Mouse (Mus musculus): Measurements from ENCODE around the gene Ddr1. TPM values are rescaled to one million over a fixed set of nuclear protein-coding genes. Genes with fewer than 3 reads are reported as not detected.

The Ddr1 gene
- total RNA-seq, 2 experiments from 2014 or later = 12.7 to 15.0 TPM

DNA sequence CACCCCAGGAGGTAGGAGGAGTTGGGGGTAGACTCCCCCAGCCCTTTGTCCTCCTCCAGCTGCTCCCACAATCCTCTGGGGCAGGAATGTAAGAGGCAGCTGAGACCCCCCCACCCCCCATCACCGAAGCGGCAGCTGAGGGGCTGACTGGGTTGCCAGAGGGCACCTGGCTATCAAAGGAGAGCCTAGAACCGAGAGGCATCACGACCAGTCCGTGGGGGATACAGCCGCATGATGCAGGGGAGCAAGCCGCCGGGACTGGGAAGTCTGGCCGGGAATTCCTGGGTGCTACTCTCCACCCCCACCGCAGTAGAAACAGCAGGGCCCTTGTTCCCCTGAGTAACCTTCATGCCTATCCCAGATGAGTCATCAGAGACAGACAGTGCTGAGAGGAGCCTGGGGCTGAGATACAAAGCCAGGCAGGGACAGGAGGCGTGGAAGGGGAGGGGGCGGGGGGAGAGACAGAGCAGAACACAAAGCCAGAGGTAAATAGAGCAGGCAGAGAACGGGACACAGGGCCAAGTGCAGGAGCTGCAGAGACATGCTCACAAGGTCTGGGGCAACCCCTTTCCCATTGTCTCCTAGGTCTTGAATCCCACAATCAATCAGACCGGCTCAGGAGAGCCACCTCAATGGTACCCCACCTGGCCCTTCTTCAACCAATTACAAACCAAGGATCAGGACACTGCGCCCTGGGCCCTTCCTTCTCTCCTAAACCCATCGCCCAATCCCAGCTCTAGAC, 6.5 kb downstream of the Ddr1 start:
- intact Hi-C loops (cut with DNase I) = no loop called here
- no peak for DNase-seq

DNA sequence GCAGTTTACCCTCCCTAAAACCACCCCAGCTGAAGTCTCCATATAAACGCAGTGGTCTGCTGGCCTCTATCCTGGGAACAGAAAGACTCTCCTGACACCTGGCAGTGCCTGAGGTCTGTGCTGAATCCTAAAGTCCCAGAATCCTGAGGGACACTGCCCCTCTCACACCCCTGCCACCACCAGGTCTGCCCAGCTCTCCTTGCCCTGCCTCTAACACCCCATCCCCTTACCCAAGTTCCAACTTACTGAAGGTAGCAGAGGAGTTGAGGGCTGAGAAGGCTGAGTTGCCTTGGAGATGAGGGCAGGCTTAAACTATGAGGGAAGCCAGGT, 7.0 kb downstream of the Ddr1 start:
- DNase-seq = no peak
- intact Hi-C loops (cut with DNase I) = no loop called here

DNA sequence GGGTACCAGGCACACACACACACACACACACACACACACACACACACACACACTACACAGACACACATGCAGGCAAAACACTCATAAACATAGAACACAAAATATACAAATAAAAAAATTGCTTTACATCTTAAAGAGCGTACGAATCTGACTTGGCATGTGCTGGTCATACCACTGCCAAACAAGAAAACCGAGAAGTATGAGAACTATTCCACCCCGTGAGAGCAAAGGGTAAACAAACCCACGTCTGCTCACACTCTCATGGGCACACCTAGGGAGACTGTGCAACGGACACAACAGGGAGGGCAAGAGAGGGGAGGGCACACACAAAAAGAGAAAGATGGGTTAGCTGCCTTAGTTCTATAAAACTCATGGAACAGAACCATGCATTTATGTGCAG, 7.7 kb downstream of the Ddr1 start:
- DNase-seq = no peak

DNA sequence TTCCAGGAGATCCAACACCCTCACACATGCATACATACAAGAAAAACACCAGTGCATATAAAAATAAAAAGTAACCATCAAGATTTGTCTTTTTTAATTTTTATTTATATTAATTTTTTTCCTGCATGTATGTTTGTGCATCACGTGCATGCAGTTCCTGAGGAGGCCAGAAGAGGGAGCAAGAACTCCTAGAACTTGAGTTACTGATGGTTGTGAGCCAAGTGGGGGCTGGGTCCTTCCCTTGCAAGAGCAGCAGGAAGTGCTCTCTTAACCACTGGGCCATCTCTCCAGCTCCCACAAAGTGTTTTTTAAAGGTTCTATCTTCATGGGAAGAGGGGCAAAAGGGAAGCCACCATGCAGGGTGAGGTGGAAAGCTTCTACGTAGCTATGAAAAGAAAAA, 9.1 kb downstream of the Ddr1 start:
- intact Hi-C loops (cut with DNase I) = no loop called here

More for the DNA sequence above, 7.7 kb downstream of the Ddr1 start:
- intact Hi-C loops (cut with DNase I) = no loop called here

DNA sequence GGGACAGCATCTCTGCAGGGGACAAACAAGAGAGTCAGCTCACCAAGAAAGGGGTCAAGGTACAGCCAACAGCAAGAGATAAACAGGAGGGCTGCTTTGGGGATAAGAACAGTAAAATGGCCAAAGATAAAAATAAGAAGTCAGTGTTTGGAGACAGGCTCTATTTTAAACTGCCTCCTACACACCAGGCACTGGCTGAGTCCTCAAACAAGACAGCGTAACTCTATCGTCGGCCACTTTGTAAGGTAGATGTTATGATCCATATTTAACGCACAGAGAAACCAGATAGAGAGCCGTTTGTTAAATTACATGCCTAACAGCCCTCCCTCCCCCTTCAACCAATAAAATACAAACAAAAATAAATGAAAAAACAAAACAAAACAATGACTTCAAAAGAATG, 10.5 kb downstream of the Ddr1 start:
- intact Hi-C loops (cut with DNase I) = no loop called here

More for the DNA sequence above, 9.1 kb downstream of the Ddr1 start:
- DNase-seq = no peak

DNA sequence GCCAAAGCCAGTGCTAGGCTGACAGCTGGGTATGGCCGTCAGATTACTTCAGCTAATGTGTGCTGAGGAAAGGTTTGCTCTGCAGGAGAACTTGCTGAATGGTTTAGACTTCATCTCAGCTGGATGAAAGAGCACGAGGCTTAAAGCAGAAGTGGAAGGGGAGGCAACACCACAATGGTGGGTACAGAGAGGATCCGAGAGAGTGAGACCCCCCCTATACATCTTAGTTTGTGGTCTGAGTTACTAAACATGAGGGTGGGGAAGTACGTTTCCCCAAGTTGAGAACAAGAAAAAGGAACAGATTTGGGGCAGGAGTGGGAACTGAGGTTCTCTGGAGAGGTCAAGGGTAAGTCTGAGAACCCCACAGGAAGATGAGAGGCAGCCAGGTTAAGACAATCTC, 12.1 kb downstream of the Ddr1 start:
- intact Hi-C loops (cut with DNase I) = no loop called here
- DNase-seq = no peak

More for the DNA sequence above, 10.5 kb downstream of the Ddr1 start:
- no peak for DNase-seq

DNA sequence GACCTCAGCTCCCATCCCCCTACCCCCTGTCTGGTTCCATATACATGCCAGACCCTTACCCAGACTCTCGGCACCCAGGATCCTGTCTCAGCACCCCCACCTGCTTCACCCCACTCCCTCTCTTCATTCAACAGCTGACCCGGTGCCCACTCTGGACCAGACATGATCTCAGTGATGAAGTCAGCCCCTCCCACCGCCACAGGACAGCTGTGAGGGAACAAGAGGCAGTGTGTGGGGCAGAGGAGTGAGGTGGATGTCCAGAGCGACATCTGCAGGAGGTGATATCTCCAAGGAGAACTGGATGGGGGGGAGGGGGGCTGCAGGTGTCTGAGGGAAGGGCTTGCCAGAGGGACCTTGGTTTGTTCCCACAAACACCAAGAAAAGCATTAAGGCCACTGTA, 12.6 kb downstream of the Ddr1 start:
- intact Hi-C loops (cut with DNase I) = no loop called here
- DNase-seq = no peak

DNA sequence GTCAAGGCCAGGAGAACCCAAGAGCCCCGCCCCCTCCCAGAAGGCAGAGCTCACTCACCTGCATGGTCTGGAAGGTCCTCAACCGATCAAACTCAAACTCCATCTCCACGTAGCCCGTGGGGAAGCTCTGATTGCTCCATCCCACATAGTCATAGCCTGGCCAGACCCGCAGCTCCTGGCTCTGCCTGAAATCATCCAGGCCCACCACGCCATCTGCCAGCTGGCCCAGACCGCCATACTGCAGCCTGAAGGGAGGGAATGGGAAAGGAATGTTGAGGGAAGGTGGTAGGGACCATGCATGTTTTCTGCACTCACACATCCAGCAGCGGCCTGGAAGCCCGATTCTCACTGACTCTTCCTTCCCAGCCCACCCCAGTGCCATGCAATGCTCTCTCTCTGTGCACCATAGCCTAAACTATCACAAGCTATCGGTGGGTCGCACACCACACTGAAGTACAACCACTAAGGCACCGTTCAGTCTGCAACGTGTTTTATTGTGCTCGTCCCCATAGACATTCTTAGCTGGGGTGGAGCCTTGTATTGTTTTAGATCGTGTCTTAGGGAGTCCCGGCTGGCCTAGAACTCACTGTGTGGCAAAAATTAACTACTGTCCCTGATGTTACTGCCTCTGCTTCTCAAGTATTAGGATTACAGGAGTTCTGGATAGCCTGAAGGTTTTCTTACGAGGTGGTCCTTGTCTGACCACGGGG, 14.3 kb downstream of the Ddr1 start:
- no peak for DNase-seq
- intact Hi-C loops (cut with DNase I) = no loop called here

DNA sequence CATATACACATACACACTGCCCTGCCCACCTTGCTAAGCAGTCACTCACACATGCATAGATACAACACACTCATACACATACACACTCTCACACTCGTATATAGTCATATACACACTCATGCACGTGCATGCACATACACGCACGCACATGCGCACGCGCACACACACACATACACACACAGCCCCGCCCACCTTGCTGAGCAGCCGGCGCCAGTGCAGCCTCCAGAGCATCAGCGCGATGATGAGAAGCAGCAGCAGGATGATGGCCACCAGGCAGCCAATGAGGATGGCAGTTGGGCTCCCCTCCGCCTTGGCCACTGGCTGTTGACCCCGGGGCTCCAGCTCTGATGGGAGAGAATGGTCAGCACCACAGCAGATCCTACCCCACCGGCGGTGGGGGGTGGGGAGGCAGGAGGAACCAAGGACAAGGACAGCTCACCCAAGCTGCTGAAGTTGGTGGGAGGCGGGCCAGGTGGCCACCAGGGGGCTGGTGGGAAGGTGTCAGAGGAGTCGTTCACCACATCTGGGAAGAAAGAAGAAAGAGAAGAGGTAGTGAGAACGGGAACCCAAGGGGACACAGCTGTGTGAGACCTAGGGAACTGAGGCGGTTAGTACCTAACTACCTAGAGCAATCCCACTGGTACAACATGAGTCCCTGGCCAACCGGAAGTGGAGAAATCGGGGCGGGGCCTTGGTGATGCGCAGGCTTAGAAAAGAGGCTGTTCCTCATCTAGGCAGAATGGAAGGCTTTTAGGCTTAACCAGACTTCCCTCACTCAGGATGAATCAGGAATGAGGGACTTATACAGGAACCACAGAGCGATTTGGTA, 15.9 kb downstream of the Ddr1 start:
- DNase-seq = no peak
- intact Hi-C loops (cut with DNase I) = no loop called here

DNA sequence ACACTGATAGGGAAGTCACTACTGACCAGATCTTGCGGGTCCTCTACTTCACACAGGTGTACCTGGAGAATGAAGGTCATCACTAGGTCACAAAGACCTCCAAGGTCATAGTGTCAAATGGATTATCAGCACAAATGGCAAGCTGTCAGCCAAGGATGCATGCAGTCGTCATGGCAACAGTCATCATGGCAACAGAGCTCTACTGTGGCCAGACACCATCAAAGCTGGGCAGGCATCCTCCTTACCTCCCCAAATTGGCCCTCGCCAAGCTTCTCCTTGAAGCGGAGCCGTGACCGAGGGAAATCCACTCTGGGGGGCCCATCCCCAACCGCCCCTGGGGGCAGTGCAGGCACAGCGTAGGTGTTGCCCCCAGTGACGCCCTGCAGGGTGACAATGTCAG, 19.4 kb downstream of the Ddr1 start:
- no peak for DNase-seq
- intact Hi-C loops (cut with DNase I) = no loop called here

DNA sequence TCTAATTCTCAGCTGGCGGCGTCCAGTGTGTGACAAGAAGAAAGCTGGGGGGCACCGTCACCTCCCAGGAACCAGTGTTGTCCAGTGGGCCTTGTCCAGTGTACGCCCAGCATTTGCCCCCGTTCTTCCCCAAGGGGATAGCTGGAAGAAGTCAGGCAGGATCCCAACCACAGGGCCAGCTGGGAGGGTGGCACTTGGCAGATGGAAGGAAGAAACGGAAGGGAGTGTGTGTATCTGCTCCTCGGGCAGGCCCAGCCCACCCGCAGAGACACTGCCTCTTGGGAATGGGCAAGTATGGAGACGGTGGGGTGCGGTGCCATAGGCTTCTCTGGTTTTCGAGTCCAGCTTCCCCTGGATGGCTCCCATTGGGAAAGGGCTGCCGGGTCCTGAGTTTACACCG, 22.4 kb downstream of the Ddr1 start:
- intact Hi-C loops (cut with DNase I) = no loop called here
- DNase-seq = no peak

DNA sequence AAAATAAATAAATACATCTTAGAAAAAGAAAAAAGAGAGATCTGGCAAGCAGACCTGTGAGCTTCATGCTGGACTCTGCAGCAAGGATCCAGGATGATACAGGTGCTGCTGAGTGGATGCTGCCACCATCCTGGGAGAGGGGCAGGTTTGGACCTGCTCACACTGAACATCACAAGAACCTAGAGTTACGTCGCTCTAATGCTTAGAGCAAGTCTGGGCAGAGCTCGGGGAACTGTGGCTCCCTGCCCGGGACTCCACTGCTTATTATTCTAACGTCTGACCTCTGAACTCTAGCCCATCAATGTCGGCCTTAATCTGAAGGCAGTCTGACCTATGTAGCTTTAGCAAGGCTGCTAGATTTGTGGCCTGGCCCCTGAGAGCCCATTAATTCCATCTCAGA, 23.8 kb downstream of the Ddr1 start:
- no peak for DNase-seq
- intact Hi-C loops (cut with DNase I) = no loop called here

DNA sequence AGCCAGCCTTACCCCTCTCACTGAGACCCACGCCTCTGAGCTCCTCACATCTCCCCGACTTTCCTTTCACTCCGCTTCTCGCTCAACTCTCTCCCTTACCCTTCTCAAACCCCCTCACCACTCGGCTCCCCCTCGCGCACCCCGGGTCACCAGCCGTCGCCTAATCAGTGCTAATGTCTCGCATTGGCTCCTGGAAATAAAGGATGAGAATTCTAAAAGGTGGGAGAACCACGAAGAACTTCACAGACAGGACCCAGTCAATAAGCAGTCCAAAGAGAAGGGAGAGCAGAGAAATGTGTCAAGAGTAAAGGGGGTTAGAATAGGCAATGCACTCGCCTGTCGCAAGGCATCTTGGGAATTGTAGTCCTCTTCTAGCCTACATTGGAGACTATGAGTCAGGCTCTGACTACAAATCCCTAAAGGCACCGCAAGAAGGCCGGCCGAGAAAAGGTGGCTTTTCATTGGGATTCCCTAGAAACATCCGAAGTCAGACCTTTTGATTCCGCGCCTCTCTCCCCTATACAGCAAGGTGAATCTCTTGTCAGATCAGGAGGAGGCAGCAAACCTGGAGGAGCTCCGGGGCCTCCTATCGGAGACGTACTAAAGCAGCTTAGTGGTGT, 30.9 kb downstream of the Ddr1 start, which contains the start of gene Gtf2h4:
TSS of gene Gtf2h4 (minus strand) at position 324 of the 620 bp plus-strand sequence.
- DNase-seq = peak; percentile 63 to 82
- intact Hi-C loops (cut with DNase I) = no loop called here

DNA sequence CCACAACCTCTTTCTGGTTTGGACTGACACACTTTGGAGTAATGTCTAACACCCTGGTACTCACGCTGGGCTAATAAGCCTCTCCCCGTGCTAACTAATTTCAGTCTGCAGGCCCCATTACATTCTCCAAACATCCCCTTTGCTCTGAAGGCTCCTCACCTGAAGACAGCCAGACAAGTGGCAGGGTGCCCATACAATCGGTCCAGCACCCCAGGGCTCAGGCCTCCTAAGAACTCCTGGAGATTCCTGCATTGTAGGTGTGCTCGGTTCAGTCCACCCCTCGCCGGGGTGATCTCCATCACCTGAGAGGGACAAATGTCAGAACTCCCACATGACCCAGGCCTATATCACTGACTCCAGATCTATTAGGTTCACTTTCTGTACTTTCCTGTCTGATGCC, 31.9 kb downstream of the Ddr1 start:
- intact Hi-C loops (cut with DNase I) = no loop called here
- no peak for DNase-seq

DNA sequence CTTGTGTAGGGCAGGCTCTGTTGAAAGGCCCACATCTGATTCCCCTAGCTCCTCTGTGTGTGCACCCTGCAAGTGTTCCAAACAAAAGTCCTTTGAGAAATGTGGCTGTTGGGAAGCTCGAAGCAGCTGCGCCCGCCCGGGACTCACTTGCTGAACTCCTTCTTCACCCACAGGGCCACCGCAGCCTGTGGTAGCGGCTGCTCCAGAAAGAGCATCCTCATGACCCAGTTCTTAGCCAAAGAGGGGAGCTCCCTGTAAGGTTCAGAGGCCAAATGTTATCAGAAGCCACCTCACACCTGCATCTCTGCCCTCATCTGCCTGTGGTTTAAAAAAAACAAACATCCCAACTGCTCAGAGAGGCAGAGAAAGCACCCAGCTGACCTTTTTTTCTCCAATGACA, 32.6 kb downstream of the Ddr1 start:
- intact Hi-C loops (cut with DNase I) = no loop called here
- DNase-seq = no peak

DNA sequence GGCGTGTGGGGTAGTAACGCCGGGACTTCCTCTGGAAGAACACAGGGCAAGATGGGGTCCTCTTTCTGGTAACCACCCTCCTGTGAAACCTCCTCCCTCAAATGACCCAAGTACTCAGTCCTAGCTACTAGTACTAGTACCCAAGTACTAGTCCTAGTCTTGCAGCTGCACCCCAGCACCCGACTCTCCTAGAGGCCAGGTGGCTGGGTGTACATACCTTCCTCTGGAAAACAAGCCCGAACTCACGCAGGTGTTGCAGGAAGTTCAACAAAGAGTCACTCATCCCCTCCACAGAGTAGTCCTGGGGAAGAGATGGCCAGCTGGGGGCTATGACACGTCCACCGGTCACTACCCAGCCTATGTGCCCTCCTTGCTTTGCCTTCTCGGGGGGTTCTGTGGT, 34.7 kb downstream of the Ddr1 start:
- no peak for DNase-seq
- intact Hi-C loops (cut with DNase I) = no loop called here

DNA sequence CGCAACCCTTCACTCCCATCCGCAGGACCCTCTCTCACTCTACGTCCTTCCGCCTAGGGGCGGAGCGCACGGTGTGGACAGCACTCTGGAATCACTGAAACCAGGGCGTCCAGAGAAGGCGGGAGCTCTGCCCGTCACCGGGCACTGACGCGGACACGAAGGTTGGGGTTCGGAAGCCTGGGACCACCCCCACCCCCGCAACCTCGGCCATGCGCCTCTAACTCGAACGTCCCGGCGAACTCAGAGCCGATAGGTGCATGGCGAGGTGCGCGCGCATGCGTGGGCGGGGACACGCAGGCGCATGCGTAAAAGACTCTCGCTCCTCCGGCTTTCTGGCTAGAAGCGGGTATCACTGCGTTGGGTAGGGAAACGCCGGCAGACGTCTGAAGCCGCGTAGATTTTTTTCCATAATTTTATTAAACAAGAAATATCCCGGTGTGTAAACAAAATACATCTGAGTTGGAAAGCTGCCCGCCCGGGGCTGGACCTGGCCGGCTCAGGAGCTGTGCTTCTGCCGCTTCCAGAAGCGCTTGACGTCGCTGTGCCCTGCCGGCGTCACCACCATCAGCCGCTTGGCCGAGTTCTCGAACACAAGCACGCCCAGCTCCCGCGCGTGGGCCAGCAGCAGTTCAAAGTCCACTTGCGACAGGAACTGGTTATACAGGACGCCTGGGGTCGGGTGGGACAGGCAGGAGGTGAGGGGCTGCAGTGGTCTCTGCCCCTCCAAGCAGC, 36.9 kb downstream of the Ddr1 start, which contains the start of gene Vars2:
TSS of gene Vars2 (minus strand) at position 259 of the 732 bp plus-strand sequence.
- peak; percentile 94 to 99 for DNase-seq
- intact Hi-C loops (cut with DNase I) = no loop called here

DNA sequence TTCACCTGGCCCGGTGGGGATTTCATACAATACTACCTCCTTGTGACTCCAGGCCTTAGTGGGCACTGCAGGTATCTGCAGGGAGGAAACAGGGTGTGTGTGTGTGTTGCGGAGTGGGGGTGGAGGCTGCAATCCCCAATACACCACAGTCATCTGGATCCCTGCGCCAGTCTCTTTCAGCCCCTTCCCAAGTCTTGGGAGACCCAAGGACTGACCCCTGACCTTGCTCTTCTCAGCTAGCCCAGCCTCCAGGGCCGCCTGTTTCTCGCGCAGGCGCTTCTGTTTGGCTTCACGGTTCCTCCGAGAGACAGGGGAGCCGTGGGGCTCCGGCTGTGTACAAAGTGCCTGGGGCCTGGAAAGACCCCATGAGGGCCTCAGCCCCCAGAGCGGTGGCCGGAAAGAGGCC, 37.6 kb downstream of the Ddr1 start:
- DNase-seq = no peak
- intact Hi-C loops (cut with DNase I) = no loop called here

DNA sequence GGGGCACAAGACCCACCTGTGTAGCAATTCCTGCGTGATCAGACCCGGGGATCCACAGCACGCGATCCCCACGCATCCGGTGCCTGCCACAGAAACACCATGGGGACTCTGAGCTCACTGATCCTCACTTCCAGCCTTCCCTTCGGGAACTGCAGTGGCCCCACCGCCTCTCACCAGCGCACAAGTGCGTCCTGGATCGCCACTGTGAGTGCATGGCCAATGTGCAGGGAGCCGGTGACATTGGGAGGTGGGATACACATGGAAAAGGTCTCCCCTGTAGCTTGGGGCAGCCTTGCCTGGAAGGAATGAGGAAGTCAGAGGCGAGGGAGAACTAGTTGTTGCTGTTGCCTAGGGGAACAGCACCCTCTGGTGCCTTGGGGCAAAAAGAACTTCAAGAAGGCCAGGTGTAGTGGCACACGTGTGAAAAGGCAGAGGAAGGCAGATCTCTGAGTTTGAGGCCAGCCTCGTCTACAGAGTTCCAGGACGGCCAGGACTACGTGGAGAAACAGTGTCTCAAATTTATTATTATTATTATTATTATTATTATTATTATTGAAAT, 38.4 kb downstream of the Ddr1 start:
- intact Hi-C loops (cut with DNase I) = no loop called here
- no peak for DNase-seq

DNA sequence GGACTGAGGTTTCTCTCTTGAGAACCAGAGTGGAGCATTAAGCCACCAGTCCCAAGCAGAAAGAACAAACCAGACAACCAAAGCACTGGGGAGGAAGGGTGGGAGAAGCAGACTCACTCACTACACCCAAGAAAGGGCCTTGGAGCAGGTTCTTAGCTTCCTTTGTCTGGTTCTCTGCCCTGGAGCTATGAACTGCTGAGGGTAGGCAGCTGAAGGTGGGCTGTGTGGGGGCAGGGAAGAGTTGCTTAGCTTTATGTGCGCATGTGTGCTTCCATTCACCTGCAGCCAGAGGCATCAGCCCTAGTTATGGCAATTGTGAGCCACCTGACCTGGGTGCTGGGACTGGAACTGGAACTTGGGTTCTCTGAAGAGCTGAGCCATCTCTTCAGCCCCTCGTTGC, 51.3 kb downstream of the Ddr1 start:
- intact Hi-C loops (cut with DNase I) = no loop called here
- no peak for DNase-seq
